Mouse (Mus musculus) CH12.LX (cell line): ENCODE data around the gene Ovca2. TPM values are rescaled to one million over a fixed set of nuclear protein-coding genes. Genes with fewer than 3 reads are reported as not detected.

Source experiments
- DNase-seq: peaks from one replicate; pipeline ENCODE4 v3.0.0-alpha.2; 2013; ENCODE audit errors: extremely low read depth
- H3K27ac ChIP-seq: 2 replicates; pipeline ENCODE4 v1.5.1; 2012; ENCODE audit warnings: low read depth, mild to moderate bottlenecking, control low read depth, moderate library complexity; ENCODE audit not compliant: insufficient read depth
- H3K27me3 ChIP-seq: replicated peaks from 2 replicates; pipeline ENCODE3; 2012; ENCODE audit warnings: inconsistent platforms
- H3K36me3 ChIP-seq, 2 experiments: replicated peaks in 1 of 2; 2 replicates each; pipeline versions ENCODE3 to v1.6.1; 2012; ENCODE audit warnings: inconsistent platforms in 1 of 2, low read length in 1 of 2, mild to moderate bottlenecking in 1 of 2, mixed read lengths in 1 of 2, moderate library complexity in 1 of 2; ENCODE audit not compliant: control insufficient read depth in 1 of 2, insufficient read depth in 1 of 2
- H3K4me1 ChIP-seq, 2 experiments: 2 replicates each; pipeline ENCODE4 v1.6.1; 2012; ENCODE audit warnings: inconsistent platforms in 1 of 2, moderate library complexity in 1 of 2; ENCODE audit not compliant: insufficient read depth in 2 of 2, control insufficient read depth in 1 of 2
- H3K4me2 ChIP-seq: 2 replicates; pipeline ENCODE4 v1.6.1; 2012; ENCODE audit warnings: low read depth, mild to moderate bottlenecking, control low read depth; ENCODE audit not compliant: poor library complexity, insufficient read depth, severe bottlenecking
- H3K4me3 ChIP-seq, 3 experiments: fragments of 150-350 bp in 1 of 3; sonication (generic) in 1 of 3; replicated peaks in 1 of 3; 2 replicates each; pipeline versions ENCODE3 to v1.5.1; 2011 to 2012; ENCODE audit warnings: low read depth in 2 of 3, low read length in 2 of 3, mild to moderate bottlenecking in 2 of 3, moderate library complexity in 2 of 3, control low read depth in 1 of 3, improper control_type of control experiment in 1 of 3, inconsistent platforms in 1 of 3, mixed read lengths in 1 of 3; ENCODE audit not compliant: poor library complexity in 1 of 3
- H3K79me2 ChIP-seq: replicated peaks from 2 replicates; pipeline ENCODE4 v1.6.1; 2012; ENCODE audit warnings: mild to moderate bottlenecking, moderate library complexity; ENCODE audit not compliant: control insufficient read depth, poor library complexity, insufficient read depth, severe bottlenecking; ENCODE audit errors: extremely low read depth
- H3K9ac ChIP-seq: 2 replicates; pipeline ENCODE4 v1.6.1; 2012; ENCODE audit warnings: low read depth, mild to moderate bottlenecking, control low read depth, moderate library complexity; ENCODE audit not compliant: insufficient read depth
- H3K9me3 ChIP-seq: replicated peaks from 2 replicates; pipeline ENCODE3; 2012; ENCODE audit warnings: low read length, inconsistent platforms, mixed read lengths
- BHLHE40 ChIP-seq: IDR thresholded peaks from 2 replicates; pipeline ENCODE4 v1.6.1; 2011; ENCODE audit warnings: mild to moderate bottlenecking, low read depth, low read length, improper control_type of control experiment
- CHD1 ChIP-seq: IDR thresholded peaks from 2 replicates; pipeline ENCODE4 v1.6.1; 2012; ENCODE audit warnings: low read depth, low read length, improper control_type of control experiment, inconsistent platforms
- CHD2 ChIP-seq: IDR thresholded peaks from 2 replicates; pipeline ENCODE4 v1.6.1; 2011; ENCODE audit warnings: low read length, improper control_type of control experiment
- ELF1 ChIP-seq: IDR thresholded peaks from 2 replicates; pipeline ENCODE4 v1.6.1; 2014; ENCODE audit warnings: low read depth, mild to moderate bottlenecking, inconsistent platforms, low read length, improper control_type of control experiment
- ETS1 ChIP-seq: conservative IDR thresholded peaks from 2 replicates; pipeline ENCODE4 v1.6.1; 2012; ENCODE audit warnings: low read depth, mild to moderate bottlenecking, inconsistent platforms, low read length, improper control_type of control experiment, moderate library complexity
- HCFC1 ChIP-seq: IDR thresholded peaks from 2 replicates; pipeline ENCODE4 v1.6.1; 2012; ENCODE audit warnings: low read depth, mild to moderate bottlenecking, inconsistent platforms, low read length, improper control_type of control experiment
- JUN ChIP-seq: IDR thresholded peaks from 2 replicates; pipeline ENCODE4 v1.6.1; 2011; ENCODE audit warnings: low read depth, mild to moderate bottlenecking, low read length, improper control_type of control experiment, moderate library complexity; ENCODE audit not compliant: insufficient read depth
- JUND ChIP-seq: conservative IDR thresholded peaks from 2 replicates; pipeline ENCODE4 v1.6.1; 2011; ENCODE audit warnings: low read depth, low read length, improper control_type of control experiment
- MAFK ChIP-seq: IDR thresholded peaks from 2 replicates; pipeline ENCODE4 v1.6.1; 2011; ENCODE audit warnings: low read length, improper control_type of control experiment; ENCODE audit not compliant: insufficient replicate concordance
- MAZ ChIP-seq: IDR thresholded peaks from 2 replicates; pipeline ENCODE4 v1.6.1; 2012; ENCODE audit warnings: low read depth, mild to moderate bottlenecking, inconsistent platforms, low read length, improper control_type of control experiment, moderate library complexity
- MEF2A ChIP-seq: IDR thresholded peaks from 2 replicates; pipeline ENCODE4 v1.6.1; 2014; ENCODE audit warnings: low read depth, mild to moderate bottlenecking, inconsistent platforms, low read length, improper control_type of control experiment, borderline replicate concordance
- MYC ChIP-seq: IDR thresholded peaks from 2 replicates; pipeline ENCODE4 v1.6.1; 2011; ENCODE audit warnings: low read depth, mild to moderate bottlenecking, improper control_type of control experiment, low read length
- POLR2A ChIP-seq: IDR thresholded peaks from 2 replicates; pipeline ENCODE4 v1.6.1; 2011; ENCODE audit warnings: low read depth, mild to moderate bottlenecking, improper control_type of control experiment, low read length
- RAD21 ChIP-seq: IDR thresholded peaks from 2 replicates; pipeline ENCODE4 v1.6.1; 2011; ENCODE audit warnings: low read depth, mild to moderate bottlenecking, low read length, improper control_type of control experiment, moderate library complexity
- TBP ChIP-seq: conservative IDR thresholded peaks from 2 replicates; pipeline ENCODE4 v1.6.1; 2011; ENCODE audit warnings: low read depth, low read length, improper control_type of control experiment
- UBTF ChIP-seq: IDR thresholded peaks from 2 replicates; pipeline ENCODE4 v1.6.1; 2012; ENCODE audit warnings: low read depth, mild to moderate bottlenecking, inconsistent platforms, low read length, improper control_type of control experiment, moderate library complexity
- ZC3H11A ChIP-seq: IDR thresholded peaks from 2 replicates; pipeline ENCODE4 v1.6.1; 2012; ENCODE audit warnings: low read depth, mild to moderate bottlenecking, inconsistent platforms, low read length, improper control_type of control experiment
- dilution Hi-C: fragments of 300-500 bp; cut with MboI; formaldehyde crosslinking; loops from 2 replicates; pipeline ENCODE4 v1.14.3; 2020; ENCODE audit warnings: low sequenced_read_pairs; ENCODE audit not compliant: extremely low pct_unique_long_range_greater_than_20kb, extremely low pct_ligation_motif_present
- in situ Hi-C: fragments of 300-500 bp; cut with MboI; formaldehyde crosslinking; loops from 3 replicates; pipeline ENCODE4 v1.14.3; 2019; ENCODE audit warnings: low sequenced_read_pairs, low pct_ligation_motif_present, low pct_unique_long_range_greater_than_20kb, mixed read lengths
- polyA plus RNA-seq: library from polyadenylated mRNA; unstranded; fragments of >175 nt; gene quantifications from 2 replicates; pipeline ENCODE4 v1.2.1, GENCODE M21; 2012; ENCODE audit warnings: low read depth; ENCODE audit not compliant: insufficient read length
- total RNA-seq, 2 experiments: library from RNA; depleted of rRNA; stranded (reverse); fragments of 300-350 nt in 1 of 2; fragments of >200 nt in 1 of 2; gene quantifications; 2 replicates each; pipeline ENCODE4 v1.2.3; 2012 to 2014

Ovca2 gene
- total and polyA plus RNA-seq, 3 experiments, result 20.7 to 86.9 (median 32.1) TPM

GRCm38 (mm10) chr11:75194121-75194849 is 15.7 kb upstream of the Ovca2 start:
- H3K79me2 ChIP-seq, result peaks cover 9% of the 10 kb centered on the region; the same call in 1 of the 2 replicates
- dilution Hi-C loops, result no loop called here
- peaks cover 21 to 44% of the 10 kb centered on the region in 2 experiments for H3K4me1 ChIP-seq
- no peaks in the 10 kb centered on the region for H3K36me3 ChIP-seq
- peak overlapping the region in 1 of 3 experiments; percentile 57 for H3K4me3 ChIP-seq
- no peak for DNase-seq
- no peak overlapping the region for H3K27ac ChIP-seq
- H3K9ac ChIP-seq, result no peak overlapping the region
- peaks cover 8% of the 10 kb centered on the region for H3K9me3 ChIP-seq
- in situ Hi-C loops, result loop anchor here (5.0 kb wide), 2 partner anchors 33 to 93 kb away; no protein-coding TSS in a partner anchor
- H3K4me2 ChIP-seq, result peak overlapping the region; percentile 89
- peaks cover 62% of the 10 kb centered on the region for H3K27me3 ChIP-seq
- no peak for TF ChIP-seq CHD1
- no peak for TF ChIP-seq JUND
- no peak for TF ChIP-seq HCFC1
- TF ChIP-seq CHD2, result no peak
- peak; percentile 1; the same call in 1 of the 2 replicates for TF ChIP-seq UBTF
- no peak for TF ChIP-seq TBP
- no peak for TF ChIP-seq ETS1
- TF ChIP-seq MAFK, result no peak

GRCm38 (mm10) chr11:75193256-75194071 is 14.8 kb upstream of the Ovca2 start, which contains the start of gene Rtn4rl1:
Gene Rtn4rl1, plus strand, starts transcription at chr11:75193783.
- DNase-seq, result no peak
- peaks cover 8% of the 10 kb centered on the region for H3K9me3 ChIP-seq
- dilution Hi-C loops, result no loop called here
- H3K4me3 ChIP-seq, result peak within 1 kb of the TSS in 1 of 3 experiments; percentile 57
- peak within 1 kb of the TSS; percentile 89 for H3K4me2 ChIP-seq
- H3K36me3 ChIP-seq, result peaks cover 0 to 2% of the 10 kb centered on the region in 2 experiments
- H3K4me1 ChIP-seq, result peaks cover 22 to 49% of the 10 kb centered on the region in 2 experiments
- H3K79me2 ChIP-seq, result peaks cover 17% of the 10 kb centered on the region
- peak; percentile 59; the same call in 1 of the 2 replicates for TF ChIP-seq MAZ
- no peak for TF ChIP-seq POLR2A
- no peak for TF ChIP-seq JUN
- no peak for TF ChIP-seq RAD21
- no peak for TF ChIP-seq MEF2A
- no peak for TF ChIP-seq ELF1
- TF ChIP-seq BHLHE40, result no peak
- no peak for TF ChIP-seq ZC3H11A
- no peak for TF ChIP-seq MYC
- no peak within 1 kb of the TSS for H3K27ac ChIP-seq
- H3K9ac ChIP-seq, result no peak within 1 kb of the TSS
- in situ Hi-C loops, result loop anchor here (5.0 kb wide), 2 partner anchors 34 to 94 kb away; no protein-coding TSS in a partner anchor
- peaks cover 57% of the 10 kb centered on the region for H3K27me3 ChIP-seq
